Mouse (Mus musculus) liver (tissue): Measurements from ENCODE around the gene Krt9.

ENCODE experiments used
- DNase-seq: peaks from one replicate; pipeline ENCODE4 v3.0.0-alpha.2; 2020; ENCODE audit warnings: mixed read lengths

Gene Krt9

GRCm38 (mm10) chr11:100148615-100149330, 44.3 kb downstream of the Krt9 start, which contains the start of gene Krt19:
Gene Krt19 (minus strand): TSS chr11:100148665.
- DNase-seq = no peak

DNA sequence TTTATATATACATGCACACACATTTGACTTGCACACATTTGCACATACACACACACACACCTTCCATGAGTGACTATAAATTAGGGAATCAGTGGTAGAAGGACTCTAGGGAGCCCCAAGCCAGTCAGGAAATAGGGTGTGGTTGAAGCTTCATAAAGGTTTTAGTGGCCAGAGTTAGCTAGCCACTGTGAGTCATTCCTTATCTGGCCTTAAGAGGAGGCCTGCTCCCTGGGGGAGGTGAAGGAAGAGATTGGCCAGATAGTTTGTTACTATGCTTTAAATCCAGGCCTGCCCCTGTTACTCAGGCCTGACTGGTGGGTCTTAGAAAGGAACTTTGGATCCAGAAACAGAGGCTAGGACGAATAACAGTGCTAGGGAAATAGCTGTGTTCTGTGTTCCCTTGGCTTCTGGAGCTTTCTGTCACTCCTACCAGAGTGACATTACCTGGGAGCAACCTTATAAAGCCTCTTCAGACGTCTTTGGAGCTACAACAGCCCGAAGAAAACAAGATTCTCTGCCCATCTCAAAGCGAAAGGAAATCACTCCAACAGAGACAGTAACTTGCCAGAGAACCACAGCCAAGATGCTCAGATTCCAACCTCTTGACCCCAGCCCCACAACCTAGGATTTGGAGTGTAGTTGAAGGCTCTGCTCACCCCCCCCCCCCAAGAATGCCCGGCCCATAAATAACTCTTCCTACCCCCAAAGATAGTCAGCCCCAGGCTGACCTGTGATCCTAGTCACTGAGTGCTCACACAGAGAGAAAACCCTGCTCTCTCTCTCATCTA, 45.3 kb downstream of the Krt9 start:
- DNase-seq = no peak

- DNase-seq = no peak
These were observed 47.0 kb downstream of the Krt9 start for GRCm38 (mm10) chr11:100145858-100146560.

DNA sequence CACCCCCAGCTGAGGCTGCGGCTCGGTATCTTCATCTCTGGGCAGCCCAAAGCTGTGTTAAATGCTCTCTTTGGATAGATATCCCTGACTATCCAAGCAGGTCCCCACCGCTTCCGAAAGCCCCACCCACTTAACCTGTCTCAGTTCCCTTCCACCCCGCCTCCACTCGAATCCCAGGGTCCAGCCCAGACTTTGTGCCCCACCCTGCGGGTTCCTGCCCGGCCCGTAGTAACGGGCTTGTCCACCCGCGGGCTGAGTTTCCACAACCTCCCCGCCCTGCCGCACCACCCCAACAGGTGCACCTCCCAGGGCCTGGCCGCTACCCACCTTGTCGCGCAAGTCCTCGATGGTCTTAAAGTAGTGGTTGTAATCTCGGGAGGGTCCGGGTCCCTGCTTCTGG, 47.9 kb downstream of the Krt9 start:
- no peak for DNase-seq

DNA sequence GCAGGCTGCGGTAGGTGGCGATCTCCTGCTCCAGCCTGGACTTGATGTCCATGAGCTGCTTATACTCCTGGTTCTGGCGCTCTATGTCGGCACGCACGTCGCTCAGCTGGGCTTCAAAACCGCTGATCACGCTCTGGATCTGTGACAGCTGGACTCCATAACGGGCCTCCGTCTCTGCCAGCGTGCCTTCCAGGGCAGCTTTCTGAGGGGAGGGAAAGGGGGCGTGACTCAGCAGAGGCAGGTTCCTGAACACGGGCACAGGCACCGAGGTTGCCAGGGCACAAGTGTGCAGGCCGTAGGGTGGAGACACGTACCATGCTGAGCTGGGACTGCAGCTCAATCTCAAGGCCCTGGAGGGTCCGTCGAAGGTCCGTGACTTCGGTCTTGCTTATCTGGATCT, 52.1 kb downstream of the Krt9 start:
- no peak for DNase-seq

DNA sequence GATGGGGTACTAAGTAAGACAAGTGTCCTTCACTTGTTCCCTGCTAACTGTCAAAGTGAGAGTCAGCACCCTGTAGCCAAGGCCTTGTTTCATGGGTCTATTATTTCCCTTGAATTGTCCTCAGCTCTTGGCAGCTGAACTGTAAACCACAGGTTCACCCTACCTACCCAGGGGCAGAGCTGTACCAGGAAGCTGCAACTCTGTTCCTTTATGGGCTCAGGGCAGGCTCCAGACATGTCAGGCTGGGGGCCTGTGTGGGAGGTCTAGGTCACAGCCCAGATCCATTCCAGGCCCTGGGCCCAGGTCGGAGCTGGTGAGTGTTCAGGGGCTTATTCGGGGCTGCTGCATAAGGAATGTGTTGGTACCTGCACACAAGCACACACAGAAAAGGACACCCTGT, 53.7 kb downstream of the Krt9 start:
- no peak for DNase-seq

DNA sequence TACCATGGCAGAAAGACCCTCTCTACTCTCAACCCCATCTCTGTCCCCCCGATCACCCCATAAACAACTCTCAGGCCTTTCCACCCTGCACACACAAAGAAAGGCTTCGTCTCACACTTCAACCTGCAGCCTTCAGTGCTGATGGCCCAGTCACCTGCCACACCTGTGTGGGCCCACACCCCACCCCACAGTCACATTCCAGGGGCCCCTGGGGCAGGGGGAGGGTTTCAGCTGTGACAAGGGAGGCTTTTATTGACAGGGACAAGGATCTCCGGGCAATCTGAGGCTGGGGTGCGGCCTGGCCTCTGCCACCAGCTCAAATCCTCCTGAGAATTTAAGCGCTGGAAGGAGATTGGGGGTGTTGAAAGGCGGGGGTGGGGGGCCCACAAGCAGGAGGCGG, 54.2 kb downstream of the Krt9 start:
- DNase-seq = no peak

DNA sequence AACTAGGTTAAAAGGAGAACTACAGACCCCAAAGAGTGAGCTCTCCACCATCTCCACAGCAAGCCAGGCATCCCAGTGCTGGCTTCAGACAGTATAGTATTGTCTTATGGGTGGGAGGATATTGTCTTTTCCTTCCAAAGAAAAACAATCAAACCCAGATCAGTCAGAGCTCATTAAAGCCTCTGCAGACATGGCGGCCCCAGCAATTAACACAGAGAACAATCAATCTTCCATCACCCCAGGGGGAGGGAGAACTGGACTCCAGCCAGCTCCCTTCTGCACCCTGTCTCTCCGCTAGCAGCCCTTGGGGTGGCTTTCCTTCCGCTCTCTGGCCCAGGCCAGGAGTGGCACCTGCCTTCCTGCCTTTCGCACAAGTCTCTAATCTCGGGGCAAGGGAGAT, 55.4 kb downstream of the Krt9 start:
- no peak for DNase-seq
